Mouse (Mus musculus) liver, embryonic 14.5 days (tissue): ENCODE data around the gene Gpc6.

ENCODE experiments used
- CTCF ChIP-seq: IDR thresholded peaks from 2 replicates; pipeline ENCODE4 v1.5.1; 2016; ENCODE audit warnings: antibody characterized with exemption, low read depth, control low read depth
- EP300 ChIP-seq: IDR thresholded peaks from 2 replicates; pipeline ENCODE4 v1.6.1; 2016; ENCODE audit warnings: antibody characterized with exemption, low read depth

DNA sequence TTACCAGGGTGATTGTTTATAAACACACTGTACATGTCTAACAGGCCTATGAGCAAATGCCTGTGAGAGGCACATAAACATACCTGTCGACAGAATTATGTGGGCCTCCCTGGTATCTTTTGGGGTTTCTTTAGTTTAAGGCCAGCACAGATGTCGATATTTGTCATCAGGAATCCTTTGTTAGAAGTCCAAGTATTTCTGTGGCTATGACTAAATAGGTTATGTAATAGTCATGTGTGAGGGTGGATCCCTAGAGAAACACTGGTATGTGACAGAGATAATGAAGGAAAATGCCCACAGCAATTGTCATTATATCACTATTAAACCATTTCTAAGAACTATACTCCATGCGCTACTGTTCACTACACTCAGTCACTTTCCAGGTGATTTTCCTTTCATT lies 358.5 kb downstream of the Gpc6 start:
- TF ChIP-seq CTCF (no peak), EP300 (no peak)
